Mouse (Mus musculus): ENCODE measurements around the gene Rasal1. TPM values are rescaled to one million over a fixed set of nuclear protein-coding genes. Genes with fewer than 3 reads are reported as not detected.

The Rasal1 gene
- polyA plus RNA-seq, 1 experiment from 2014 or later, result 1.0 TPM

GRCm38 (mm10) chr5:120673626-120674025, 25.0 kb downstream of the Rasal1 start:
- Histone ChIP-seq H3K27me3 (replicated peaks) (no peaks in the 10 kb centered on the region), H3K9ac (no peak overlapping the region), H3K36me3 (replicated peaks) (no peaks in the 10 kb centered on the region), H3K4me2 (no peak overlapping the region), H3K4me3 (no peak overlapping the region), H3K9me3 (no peaks in the 10 kb centered on the region), H3K4me1 (peaks cover 4% of the 10 kb centered on the region), H3K27ac (no peak overlapping the region)
- 15% methylated on average over 12 of the region's 12 CpGs for WGBS
- ATAC-seq (replicated peaks), result no peak

- ATAC-seq (replicated peaks), result no peak; the same call in 1 of the 2 replicates
- Histone ChIP-seq H3K4me2 (no peak overlapping the region), H3K9me3 (no peaks in the 10 kb centered on the region), H3K27ac (no peak overlapping the region), H3K36me3 (replicated peaks) (no peaks in the 10 kb centered on the region), H3K27me3 (replicated peaks) (no peaks in the 10 kb centered on the region), H3K4me3 (no peak overlapping the region), H3K4me1 (peaks cover 6% of the 10 kb centered on the region), H3K9ac (no peak overlapping the region)
- 25% methylated on average over 21 of the region's 21 CpGs for WGBS
Observed at GRCm38 (mm10) chr5:120674229-120675145, 25.9 kb downstream of the Rasal1 start.

- WGBS, result 26% methylated on average over 2 of the region's 2 CpGs
- H3K4me1 ChIP-seq, result peaks cover 21% of the 10 kb centered on the region
- no peak overlapping the region for H3K9ac ChIP-seq
- H3K9me3 ChIP-seq, result no peaks in the 10 kb centered on the region
- no peak for ATAC-seq (replicated peaks)
- no peak overlapping the region for H3K27ac ChIP-seq
- no peak overlapping the region for H3K4me2 ChIP-seq
- H3K36me3 ChIP-seq (replicated peaks), result no peaks in the 10 kb centered on the region; the same call in 1 of the 2 replicates
- H3K27me3 ChIP-seq (replicated peaks), result no peaks in the 10 kb centered on the region
- no peak overlapping the region for H3K4me3 ChIP-seq
Observed at GRCm38 (mm10) chr5:120677516-120677915, 28.9 kb downstream of the Rasal1 start.

- Histone ChIP-seq H3K36me3 (replicated peaks) (no peaks in the 10 kb centered on the region; the same call in 1 of the 2 replicates), H3K4me2 (peak overlapping the region; percentile 49), H3K4me1 (peaks cover 17% of the 10 kb centered on the region), H3K9me3 (no peaks in the 10 kb centered on the region), H3K4me3 (peak overlapping the region; percentile 22), H3K27ac (peak overlapping the region; percentile 90), H3K27me3 (replicated peaks) (0 out of 2 replicates have a peak, but pooled peaks cover 9% of the 10 kb centered on the region), H3K9ac (peak overlapping the region; percentile 24)
- WGBS, result under 1% methylated on average over 24 of the region's 24 CpGs
- ATAC-seq (replicated peaks), result peak; percentile 90
Observed at GRCm38 (mm10) chr5:120679676-120680555, 31.3 kb downstream of the Rasal1 start.

- Histone ChIP-seq H3K36me3 (replicated peaks) (no peaks in the 10 kb centered on the region; the same call in 1 of the 2 replicates), H3K4me3 (no peak overlapping the region), H3K4me1 (peaks cover 17% of the 10 kb centered on the region), H3K9ac (no peak overlapping the region), H3K4me2 (no peak overlapping the region), H3K9me3 (no peaks in the 10 kb centered on the region), H3K27ac (peak overlapping the region; percentile 21; the same call in 1 of the 2 replicates), H3K27me3 (replicated peaks) (0 out of 2 replicates have a peak, but pooled peaks cover 9% of the 10 kb centered on the region)
- ATAC-seq (replicated peaks), result no peak
- WGBS, result 90% methylated on average over 18 of the region's 18 CpGs
Observed at GRCm38 (mm10) chr5:120680918-120681317, 32.3 kb downstream of the Rasal1 start.

- Histone ChIP-seq H3K27me3 (replicated peaks) (0 out of 2 replicates have a peak, but pooled peaks cover 9% of the 10 kb centered on the region), H3K27ac (no peak overlapping the region), H3K9ac (no peak overlapping the region), H3K4me1 (peaks cover 17% of the 10 kb centered on the region), H3K4me3 (no peak overlapping the region), H3K9me3 (no peaks in the 10 kb centered on the region), H3K36me3 (replicated peaks) (no peaks in the 10 kb centered on the region; the same call in 1 of the 2 replicates), H3K4me2 (no peak overlapping the region)
- 12% methylated on average over 24 of the region's 24 CpGs for WGBS
- ATAC-seq (replicated peaks), result no peak
Observed at GRCm38 (mm10) chr5:120682982-120683771, 34.6 kb downstream of the Rasal1 start.

- Histone ChIP-seq H3K36me3 (replicated peaks) (peaks cover 2% of the 10 kb centered on the region; the same call in 1 of the 2 replicates), H3K27me3 (replicated peaks) (0 out of 2 replicates have a peak, but pooled peaks cover 9% of the 10 kb centered on the region)
- 84% methylated on average over 8 of the region's 8 CpGs for WGBS
Observed at GRCm38 (mm10) chr5:120685678-120686077, 37.1 kb downstream of the Rasal1 start.

GRCm38 (mm10) chr5:120686749-120687483, 38.3 kb downstream of the Rasal1 start:
- WGBS, result 79% methylated on average over 6 of the region's 6 CpGs
- Histone ChIP-seq H3K4me3 (no peak overlapping the region), H3K36me3 (replicated peaks) (peaks cover 2% of the 10 kb centered on the region; the same call in 1 of the 2 replicates), H3K4me1 (no peaks in the 10 kb centered on the region), H3K27ac (no peak overlapping the region), H3K9ac (no peak overlapping the region), H3K4me2 (no peak overlapping the region), H3K27me3 (replicated peaks) (0 out of 2 replicates have a peak, but pooled peaks cover 9% of the 10 kb centered on the region), H3K9me3 (no peaks in the 10 kb centered on the region)
- no peak for ATAC-seq (replicated peaks)

More at GRCm38 (mm10) chr5:120685678-120686077, 37.1 kb downstream of the Rasal1 start:
- no peaks in the 10 kb centered on the region for H3K9me3 ChIP-seq
- peaks cover 6% of the 10 kb centered on the region for H3K4me1 ChIP-seq
- H3K9ac ChIP-seq, result no peak overlapping the region
- H3K4me3 ChIP-seq, result no peak overlapping the region
- no peak for ATAC-seq (replicated peaks)
- no peak overlapping the region for H3K4me2 ChIP-seq
- H3K27ac ChIP-seq, result no peak overlapping the region

GRCm38 (mm10) chr5:120687484-120687851, 38.9 kb downstream of the Rasal1 start:
- WGBS, result 84% methylated on average over 3 of the region's 3 CpGs
- ATAC-seq (replicated peaks), result no peak
- Histone ChIP-seq H3K9me3 (no peaks in the 10 kb centered on the region), H3K4me3 (no peak overlapping the region), H3K9ac (no peak overlapping the region), H3K27ac (no peak overlapping the region), H3K4me1 (no peaks in the 10 kb centered on the region), H3K27me3 (replicated peaks) (0 out of 2 replicates have a peak, but pooled peaks cover 9% of the 10 kb centered on the region), H3K36me3 (replicated peaks) (peaks cover 2% of the 10 kb centered on the region; the same call in 1 of the 2 replicates), H3K4me2 (no peak overlapping the region)

GRCm38 (mm10) chr5:120687897-120688296, 39.3 kb downstream of the Rasal1 start:
- ATAC-seq (replicated peaks), result no peak
- no peak overlapping the region for H3K4me3 ChIP-seq
- 0 out of 2 replicates have a peak, but pooled peaks cover 9% of the 10 kb centered on the region for H3K27me3 ChIP-seq (replicated peaks)
- 0 out of 2 replicates have a peak, but pooled peaks cover 2% of the 10 kb centered on the region for H3K36me3 ChIP-seq (replicated peaks)
- H3K9me3 ChIP-seq, result no peaks in the 10 kb centered on the region
- no peak overlapping the region for H3K9ac ChIP-seq
- no peak overlapping the region for H3K27ac ChIP-seq
- H3K4me1 ChIP-seq, result no peaks in the 10 kb centered on the region
- no peak overlapping the region for H3K4me2 ChIP-seq
- 88% methylated on average over 5 of the region's 5 CpGs for WGBS

GRCm38 (mm10) chr5:120688434-120688833, 39.8 kb downstream of the Rasal1 start:
- Histone ChIP-seq H3K36me3 (replicated peaks) (0 out of 2 replicates have a peak, but pooled peaks cover 2% of the 10 kb centered on the region), H3K27me3 (replicated peaks) (0 out of 2 replicates have a peak, but pooled peaks cover 5% of the 10 kb centered on the region), H3K4me1 (no peaks in the 10 kb centered on the region), H3K4me2 (no peak overlapping the region), H3K9ac (no peak overlapping the region), H3K4me3 (no peak overlapping the region), H3K27ac (no peak overlapping the region), H3K9me3 (no peaks in the 10 kb centered on the region)
- no peak for ATAC-seq (replicated peaks)
- WGBS, result 53% methylated on average over 4 of the region's 4 CpGs
